Mouse (Mus musculus) limb, embryonic 13.5 days (tissue): ENCODE measurements around the gene Foxb2. TPM values are rescaled to one million over a fixed set of nuclear protein-coding genes. Genes with fewer than 3 reads are reported as not detected.

ENCODE experiments used
- polyA plus RNA-seq: library from polyadenylated mRNA; unstranded; fragments of >200 nt; fragmentation: Nextera tagmentation; extraction: Ambion mirVana; gene quantifications from 2 replicates; pipeline ENCODE4 v1.2.1, GENCODE M21; 2015

Foxb2 gene
- polyA plus RNA-seq, 1 experiment from 2014 or later: 0.13 TPM

Other genes with a start within 250 kb of the Foxb2 start
- gene Vps13a, start 92.9 kb downstream of the Foxb2 start, polyA plus RNA-seq: 7.9 and 8.3 TPM in 2 replicates
- 1.5 and 1.8 TPM in 2 replicates for gene Prune2, start 82.3 kb upstream of the Foxb2 start, polyA plus RNA-seq